Mouse (Mus musculus) testis, postnatal 10 days (tissue): ENCODE measurements around the gene Ankrd11.

Source experiments
- DNase-seq: peaks from one replicate; pipeline ENCODE4 v3.0.0; 2021; ENCODE audit warnings: low spot score

Ankrd11 gene

GRCm38 (mm10) chr8:123004033-123004922 lies 37.8 kb downstream of the Ankrd11 start:
- no peak for DNase-seq

GRCm38 (mm10) chr8:123000311-123000710 lies 41.8 kb downstream of the Ankrd11 start:
- DNase-seq = no peak

- DNase-seq = no peak
These were observed 44.1 kb downstream of the Ankrd11 start for GRCm38 (mm10) chr8:122997963-122998362.

GRCm38 (mm10) chr8:122993740-122994139 lies 48.3 kb downstream of the Ankrd11 start:
- no peak for DNase-seq

GRCm38 (mm10) chr8:122993031-122993430 lies 49.0 kb downstream of the Ankrd11 start:
- no peak for DNase-seq

GRCm38 (mm10) chr8:122992296-122992695 lies 49.8 kb downstream of the Ankrd11 start:
- DNase-seq = no peak

GRCm38 (mm10) chr8:122991368-122991767 lies 50.7 kb downstream of the Ankrd11 start:
- no peak for DNase-seq

GRCm38 (mm10) chr8:122989976-122990375 lies 52.1 kb downstream of the Ankrd11 start:
- no peak for DNase-seq

GRCm38 (mm10) chr8:122988955-122989354 lies 53.1 kb downstream of the Ankrd11 start:
- DNase-seq = no peak

- DNase-seq = no peak
These were observed 54.8 kb downstream of the Ankrd11 start for GRCm38 (mm10) chr8:122987255-122987654.

- DNase-seq = no peak
These were observed 55.4 kb downstream of the Ankrd11 start for GRCm38 (mm10) chr8:122986501-122987184.

- DNase-seq = no peak
These were observed 57.9 kb downstream of the Ankrd11 start for GRCm38 (mm10) chr8:122984175-122984574.

GRCm38 (mm10) chr8:122983178-122983942 lies 58.7 kb downstream of the Ankrd11 start:
- no peak for DNase-seq

- DNase-seq = no peak
These were observed 60.4 kb downstream of the Ankrd11 start for GRCm38 (mm10) chr8:122981646-122982045.

- no peak for DNase-seq
These were observed 62.1 kb downstream of the Ankrd11 start for GRCm38 (mm10) chr8:122979865-122980509.

GRCm38 (mm10) chr8:122979424-122979823 lies 62.7 kb downstream of the Ankrd11 start:
- DNase-seq = no peak

GRCm38 (mm10) chr8:122976046-122976445 lies 66.0 kb downstream of the Ankrd11 start:
- DNase-seq = no peak

- DNase-seq = no peak
These were observed 72.0 kb downstream of the Ankrd11 start for GRCm38 (mm10) chr8:122969964-122970620.

GRCm38 (mm10) chr8:122968145-122968544 lies 73.9 kb downstream of the Ankrd11 start:
- no peak for DNase-seq

- no peak for DNase-seq
These were observed 75.4 kb downstream of the Ankrd11 start for GRCm38 (mm10) chr8:122966638-122967037.

GRCm38 (mm10) chr8:122962046-122962445 lies 80.0 kb downstream of the Ankrd11 start:
- DNase-seq = no peak
